8 mouse cellular contexts compared by ENCODE assay signal in the genomic region with DNA sequence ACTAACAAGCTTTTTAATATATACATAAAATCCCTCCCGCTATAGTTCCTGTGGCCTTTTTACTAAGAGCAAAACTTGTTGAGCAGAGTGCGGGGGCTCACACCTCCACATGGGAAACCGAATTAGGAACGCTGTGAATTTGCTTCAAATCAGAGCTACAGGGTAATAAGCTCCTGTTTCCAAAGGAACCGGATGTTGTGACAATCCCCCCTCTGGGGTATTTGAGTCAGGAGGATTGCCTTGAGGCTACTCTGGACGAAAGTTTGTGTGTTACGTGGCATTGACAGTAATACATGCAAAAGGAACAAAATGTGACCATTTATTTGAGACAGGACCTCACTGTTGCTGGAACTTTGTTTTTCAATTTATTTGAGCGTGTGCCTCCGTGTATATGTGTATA. TPM values are rescaled to one million over a fixed set of nuclear protein-coding genes. Genes with fewer than 3 reads are reported as not detected.
DNase-seq lines count a peak whose midpoint lies in the region; ATAC-seq and TF ChIP-seq lines count a peak whose summit lies in the region.

No protein-coding gene starts in this region.

- peak overlapping the region; percentile 61 for H3K4me3 ChIP-seq in thymus, adult 2 months (ENCODE audit: control insufficient read depth, insufficient read depth, low read length)
- H3K4me3 ChIP-seq in liver, embryonic 12.5 days = peak overlapping the region; percentile 92

- TF ChIP-seq POLR2A in thymus, adult 2 months (IDR thresholded peaks at IDR 0.05; ENCODE audit: control insufficient read depth, extremely low read depth, insufficient read depth, low read length, poor library complexity) = no peak

- H3K4me1 ChIP-seq in thymus, adult 2 months (replicated peaks; ENCODE audit: control insufficient read depth, insufficient read depth, low read length) = peaks cover 31% of the 10 kb centered on the region
- peaks cover 64% of the 10 kb centered on the region for H3K4me1 ChIP-seq in liver, embryonic 12.5 days

- intact Hi-C loops in left cerebral cortex, postnatal 10 days (cut with DNase I) = no loop called here

- peaks cover 27% of the 10 kb centered on the region for H3K36me3 ChIP-seq in thymus, adult 2 months (ENCODE audit: control insufficient read depth, insufficient read depth, low read length)
- H3K36me3 ChIP-seq in liver, embryonic 12.5 days = peaks cover 53% of the 10 kb centered on the region

- H3K9ac ChIP-seq in liver, embryonic 12.5 days = peak overlapping the region; percentile 98

- H3K9me3 ChIP-seq in liver, embryonic 12.5 days (replicated peaks) = no peaks in the 10 kb centered on the region

- H3K27ac ChIP-seq in thymus, adult 2 months (ENCODE audit: control insufficient read depth, insufficient read depth, low read length) = peak overlapping the region; percentile 67; the same call in 1 of the 2 replicates
- peak overlapping the region; percentile 100 for H3K27ac ChIP-seq in liver, embryonic 12.5 days

- TF ChIP-seq CTCF in thymus, adult 2 months (IDR thresholded peaks at IDR 0.05; ENCODE audit: borderline replicate concordance, control insufficient read depth, extremely low read depth, insufficient read depth, low read length, poor library complexity) = no peak

- WGBS in thymus, adult 2 months = 2% methylated on average over 9 of the region's 9 CpGs
- WGBS in liver, embryonic 12.5 days (ENCODE audit: insufficient replicate concordance) = 19% methylated on average over 9 of the region's 9 CpGs

- ATAC-seq in liver, embryonic 12.5 days = no peak
- ATAC-seq in activated CD4-positive, CD25-positive, alpha-beta regulatory T cell, adult 4 months = no peak

- no peaks in the 10 kb centered on the region for H3K27me3 ChIP-seq in thymus, adult 2 months (ENCODE audit: control insufficient read depth, insufficient read depth, low read length)
- H3K27me3 ChIP-seq in liver, embryonic 12.5 days (replicated peaks) = no peaks in the 10 kb centered on the region

- peak; percentile 18 for DNase-seq in embryo, embryonic 10.5 days (ENCODE audit: low spot score)
- no peak for DNase-seq in embryo, embryonic 10 days (ENCODE audit: low spot score)
- no peak for DNase-seq in thymus, adult 2 months
- DNase-seq in thymus, postnatal 4 days = no peak
- DNase-seq in left cerebral cortex, postnatal 10 days (ENCODE audit: extremely low spot score in 1 of 2, low spot score in 2 of 2) = no peak
- DNase-seq in thymus, postnatal 36 days = no peak

- H3K4me2 ChIP-seq in liver, embryonic 12.5 days = peak overlapping the region; percentile 91

RNA-seq across cellular contexts. Expression of a gene that starts 1.1 kb away (rescaled TPM):
- 87.1 and 91.0 TPM in 2 replicates for polyA plus RNA-seq in thymus, adult 2 months (2012; rRNA removed)
- 65.1 and 69.8 TPM in 2 replicates for polyA plus RNA-seq in liver, embryonic 12.5 days (2016; fragmentation: Nextera tagmentation; extraction: Ambion mirVana)
- 10 to 100 TPM; 35.9 to 36.3 TPM for total RNA-seq in left cerebral cortex, postnatal 10 days (2021)
- polyA plus RNA-seq in activated CD4-positive, CD25-positive, alpha-beta regulatory T cell, adult 4 months (2017; shearing (Covaris generic)) = 10 to 100 TPM; 40.7 to 44.0 TPM

RNA-seq across cellular contexts. Expression of a gene that starts 1.3 kb away (rescaled TPM):
- polyA plus RNA-seq in thymus, adult 2 months (2012; rRNA removed) = 577 and 705 TPM in 2 replicates
- polyA plus RNA-seq in liver, embryonic 12.5 days (2016; fragmentation: Nextera tagmentation; extraction: Ambion mirVana) = 371 and 378 TPM in 2 replicates
- total RNA-seq in left cerebral cortex, postnatal 10 days (2021) = 100 to 1,000 TPM; 642 to 649 TPM
- polyA plus RNA-seq in activated CD4-positive, CD25-positive, alpha-beta regulatory T cell, adult 4 months (2017; shearing (Covaris generic)) = 100 to 1,000 TPM; 421 to 424 TPM

RNA-seq across cellular contexts. Expression of a gene that starts 42.6 kb away (rescaled TPM):
- 412 and 498 TPM in 2 replicates for polyA plus RNA-seq in thymus, adult 2 months (2012; rRNA removed)
- 290 and 291 TPM in 2 replicates for polyA plus RNA-seq in liver, embryonic 12.5 days (2016; fragmentation: Nextera tagmentation; extraction: Ambion mirVana)
- total RNA-seq in left cerebral cortex, postnatal 10 days (2021) = 100 to 1,000 TPM; 141 to 145 TPM
- 100 to 1,000 TPM; 350 to 354 TPM for polyA plus RNA-seq in activated CD4-positive, CD25-positive, alpha-beta regulatory T cell, adult 4 months (2017; shearing (Covaris generic))

RNA-seq across cellular contexts. Expression of a gene that starts 43.4 kb away (rescaled TPM):
- polyA plus RNA-seq in thymus, adult 2 months (2012; rRNA removed) = 50.2 and 58.6 TPM in 2 replicates
- 80.0 and 80.4 TPM in 2 replicates for polyA plus RNA-seq in liver, embryonic 12.5 days (2016; fragmentation: Nextera tagmentation; extraction: Ambion mirVana)
- 10 to 100 TPM; 84.0 to 86.7 TPM for total RNA-seq in left cerebral cortex, postnatal 10 days (2021)
- polyA plus RNA-seq in activated CD4-positive, CD25-positive, alpha-beta regulatory T cell, adult 4 months (2017; shearing (Covaris generic)) = 10 to 100 TPM; 21.5 to 26.8 TPM

RNA-seq across cellular contexts. Expression of a gene that starts 57.4 kb away (rescaled TPM):
- 0.50 and 0.61 TPM in 2 replicates for polyA plus RNA-seq in thymus, adult 2 months (2012; rRNA removed)
- 0.25 and 0.41 TPM in 2 replicates for polyA plus RNA-seq in liver, embryonic 12.5 days (2016; fragmentation: Nextera tagmentation; extraction: Ambion mirVana)
- total RNA-seq in left cerebral cortex, postnatal 10 days (2021) = under 1 TPM; 0.71 to 0.77 TPM
- 1 to 10 TPM in 1 of 2 experiments, under 1 TPM in 1; 0.93 to 1.1 TPM for polyA plus RNA-seq in activated CD4-positive, CD25-positive, alpha-beta regulatory T cell, adult 4 months (2017; shearing (Covaris generic))
